Mouse (Mus musculus) E14TG2a.4 (cell line): ENCODE measurements around the gene Thada.
"Not testable (repeated sequence)": the region's sequence is repeated elsewhere in the genome, so short reads cannot be mapped to it uniquely, and the experiment has no call there.

ENCODE experiments used
- H3K27me3 ChIP-seq: 2 replicates; pipeline ENCODE4 v1.6.1; 2014; ENCODE audit warnings: low read length, control low read depth; ENCODE audit not compliant: insufficient read depth
- H3K36me3 ChIP-seq: 2 replicates; pipeline ENCODE4 v1.6.1; 2014; ENCODE audit warnings: low read length, control low read depth; ENCODE audit not compliant: insufficient read depth
- H3K4me1 ChIP-seq: replicated peaks from 2 replicates; pipeline ENCODE4 v1.6.1; 2014; ENCODE audit warnings: low read depth, low read length, control low read depth
- H3K4me3 ChIP-seq: replicated peaks from 2 replicates; pipeline ENCODE4 v1.5.1; 2014; ENCODE audit warnings: mild to moderate bottlenecking, low read length
- H3K9me3 ChIP-seq: 2 replicates; pipeline ENCODE4 v1.6.1; 2014; ENCODE audit warnings: low read length, control low read depth
- CTCF ChIP-seq: conservative IDR thresholded peaks from 2 replicates; pipeline ENCODE4 v1.5.1; 2014; ENCODE audit warnings: low read length
- NANOG ChIP-seq: IDR thresholded peaks from 2 replicates; pipeline ENCODE4 v1.6.1; 2014; ENCODE audit warnings: borderline replicate concordance, low read length, mixed read lengths
- POU5F1 ChIP-seq: IDR thresholded peaks from 2 replicates; pipeline ENCODE4 v1.6.1; 2014; ENCODE audit warnings: low read length, borderline replicate concordance

Thada gene

GRCm38 (mm10) chr17:84235399-84235928 is 230.5 kb downstream of the Thada start:
- TF ChIP-seq POU5F1 (no peak), CTCF (no peak), NANOG (no peak)

GRCm38 (mm10) chr17:84234785-84235184 is 231.2 kb downstream of the Thada start:
- H3K36me3 ChIP-seq = peaks cover 55% of the 10 kb centered on the region
- H3K27me3 ChIP-seq, H3K9me3 ChIP-seq, H3K4me3 ChIP-seq: not testable (repeated sequence)
- peaks cover 17% of the 10 kb centered on the region for H3K4me1 ChIP-seq

More at GRCm38 (mm10) chr17:84235399-84235928, 230.5 kb downstream of the Thada start:
- no peaks in the 10 kb centered on the region for H3K27me3 ChIP-seq
- H3K36me3 ChIP-seq = peaks cover 48% of the 10 kb centered on the region
- H3K4me1 ChIP-seq = peaks cover 17% of the 10 kb centered on the region
- no peak overlapping the region for H3K4me3 ChIP-seq
- no peaks in the 10 kb centered on the region for H3K9me3 ChIP-seq

GRCm38 (mm10) chr17:84233758-84234157 is 232.2 kb downstream of the Thada start:
- H3K4me1 ChIP-seq = peaks cover 17% of the 10 kb centered on the region
- peaks cover 59% of the 10 kb centered on the region for H3K36me3 ChIP-seq
- no peaks in the 10 kb centered on the region for H3K27me3 ChIP-seq
- no peak for TF ChIP-seq CTCF
- TF ChIP-seq POU5F1 = no peak
- TF ChIP-seq NANOG = no peak
- H3K9me3 ChIP-seq = no peaks in the 10 kb centered on the region
- no peak overlapping the region for H3K4me3 ChIP-seq

GRCm38 (mm10) chr17:84231361-84231760 is 234.6 kb downstream of the Thada start:
- Histone ChIP-seq H3K27me3 (no peaks in the 10 kb centered on the region), H3K36me3 (peaks cover 70% of the 10 kb centered on the region), H3K9me3 (no peaks in the 10 kb centered on the region), H3K4me3 (no peak overlapping the region), H3K4me1 (peaks cover 23% of the 10 kb centered on the region)
- TF ChIP-seq CTCF (no peak), NANOG (no peak), POU5F1 (no peak)

GRCm38 (mm10) chr17:84228223-84228622 is 237.8 kb downstream of the Thada start:
- Histone ChIP-seq H3K4me1 (peaks cover 10% of the 10 kb centered on the region; the same call in 1 of the 2 replicates), H3K27me3 (no peaks in the 10 kb centered on the region), H3K36me3 (peaks cover 89% of the 10 kb centered on the region), H3K9me3 (no peaks in the 10 kb centered on the region), H3K4me3 (no peak overlapping the region)
- TF ChIP-seq POU5F1 (no peak), CTCF (no peak), NANOG (no peak)

- no peaks in the 10 kb centered on the region for H3K9me3 ChIP-seq
- H3K36me3 ChIP-seq = peaks cover 97% of the 10 kb centered on the region
- H3K27me3 ChIP-seq = no peaks in the 10 kb centered on the region
- no peak overlapping the region for H3K4me3 ChIP-seq
- H3K4me1 ChIP-seq = peaks cover 10% of the 10 kb centered on the region; the same call in 1 of the 2 replicates
- TF ChIP-seq NANOG (no peak), POU5F1 (no peak), CTCF (no peak)
Observed at GRCm38 (mm10) chr17:84226681-84227080, 239.3 kb downstream of the Thada start.

- no peaks in the 10 kb centered on the region for H3K27me3 ChIP-seq
- no peaks in the 10 kb centered on the region for H3K9me3 ChIP-seq
- H3K4me3 ChIP-seq = no peak overlapping the region
- peaks cover 10% of the 10 kb centered on the region; the same call in 1 of the 2 replicates for H3K4me1 ChIP-seq
- TF ChIP-seq CTCF (no peak), POU5F1 (no peak), NANOG (no peak)
- peaks cover 97% of the 10 kb centered on the region for H3K36me3 ChIP-seq
Observed at GRCm38 (mm10) chr17:84226231-84226630, 239.8 kb downstream of the Thada start.

- Histone ChIP-seq H3K27me3 (no peaks in the 10 kb centered on the region), H3K4me3 (no peak overlapping the region), H3K36me3 (peaks cover 97% of the 10 kb centered on the region), H3K4me1 (peaks cover 12% of the 10 kb centered on the region), H3K9me3 (no peaks in the 10 kb centered on the region)
- no peak for TF ChIP-seq NANOG
- no peak for TF ChIP-seq POU5F1
- no peak for TF ChIP-seq CTCF
Observed at GRCm38 (mm10) chr17:84224217-84224887, 241.7 kb downstream of the Thada start.

GRCm38 (mm10) chr17:84218841-84219240 is 247.2 kb downstream of the Thada start:
- H3K4me3 ChIP-seq, H3K4me1 ChIP-seq: not testable (repeated sequence)
- peaks cover 90% of the 10 kb centered on the region for H3K36me3 ChIP-seq

More at GRCm38 (mm10) chr17:84218841-84219240, 247.2 kb downstream of the Thada start:
- not testable (repeated sequence) for H3K27me3 ChIP-seq, H3K9me3 ChIP-seq
